Mouse (Mus musculus) left cerebral cortex, adult 9 months (tissue): ENCODE data around the gene Spsb1.

Experiments
- DNase-seq, 2 experiments: peaks; one replicate each; pipeline ENCODE4 v3.0.0; 2022; ENCODE audit warnings: low spot score in 2 of 2

Gene Spsb1

DNA sequence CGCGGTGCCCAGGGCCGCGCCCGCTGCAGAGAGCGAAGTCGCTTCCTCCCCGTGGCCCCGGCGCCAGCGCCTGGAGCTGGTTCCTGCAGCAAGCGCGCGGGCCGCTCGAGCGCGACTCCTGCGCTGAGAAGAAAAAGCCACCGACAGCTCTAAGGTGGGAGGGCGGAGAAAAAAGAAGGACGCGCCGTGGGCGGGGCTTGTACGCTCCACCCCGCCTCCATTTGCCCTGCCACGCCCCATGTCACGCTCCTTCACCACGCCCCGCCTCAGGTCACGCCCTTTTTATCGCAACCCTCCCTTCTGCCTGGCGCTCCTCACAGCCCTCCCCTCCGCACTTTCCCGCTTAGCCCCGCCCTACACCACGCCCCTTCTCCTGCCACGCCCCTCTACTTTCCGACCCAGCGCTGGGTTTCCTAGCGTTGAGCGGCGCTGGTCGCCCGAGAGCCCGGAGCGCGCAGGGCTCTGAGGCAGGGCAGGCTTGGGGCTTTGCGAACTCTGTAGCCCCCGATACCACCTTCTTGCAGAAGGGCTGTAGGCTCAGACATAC is at the start of gene Spsb1:
Spsb1 (minus strand) TSS at position 151 of the 547 bp plus-strand sequence.
- DNase-seq: peak; percentile 93 to 96

DNA sequence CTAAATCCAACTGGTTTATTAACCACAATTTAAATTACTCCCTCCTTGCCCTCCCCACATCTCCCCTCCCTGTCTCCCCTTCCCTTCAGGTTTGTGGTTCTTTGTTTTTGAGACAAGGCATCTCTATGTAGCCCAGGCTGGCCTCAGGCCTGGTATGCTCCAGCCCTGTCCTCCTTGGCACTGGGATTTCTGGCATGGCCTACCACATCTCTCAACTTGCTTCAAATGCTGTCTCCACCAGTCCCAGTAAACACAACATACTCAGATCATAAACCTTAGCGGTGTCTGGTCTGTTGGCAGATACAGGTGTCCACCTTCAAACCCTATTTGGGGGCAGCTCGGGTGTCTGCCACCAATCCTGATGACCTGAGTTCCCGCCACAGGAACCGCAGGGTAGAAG is 48.8 kb upstream of the Spsb1 start:
- DNase-seq: no peak

DNA sequence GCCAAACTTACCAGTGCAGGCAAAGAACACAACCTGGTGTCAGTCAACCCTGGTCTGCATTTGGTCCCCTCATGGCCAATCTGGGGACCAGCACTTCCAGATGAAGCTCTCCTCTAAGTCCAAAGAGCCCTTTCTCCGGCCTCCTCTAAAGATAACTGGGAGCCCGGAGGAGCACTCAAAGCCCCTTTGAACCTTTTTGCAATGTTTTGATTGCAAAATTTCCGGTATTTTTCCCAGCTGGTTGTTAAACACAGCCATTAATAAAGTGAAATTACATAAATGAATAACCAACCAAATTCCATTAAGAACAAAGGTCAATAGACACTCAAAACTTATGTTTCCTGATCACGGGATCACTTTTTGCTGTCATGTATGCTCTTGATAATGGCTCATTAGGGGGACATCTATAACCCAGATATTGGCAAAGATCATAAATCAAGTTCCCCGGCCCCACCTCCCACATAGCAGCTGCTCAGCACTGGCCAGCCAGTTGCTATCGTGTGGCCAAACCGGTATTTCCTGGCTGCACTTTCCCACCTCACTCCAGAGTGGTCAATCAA is 48.3 kb upstream of the Spsb1 start:
- DNase-seq: no peak

DNA sequence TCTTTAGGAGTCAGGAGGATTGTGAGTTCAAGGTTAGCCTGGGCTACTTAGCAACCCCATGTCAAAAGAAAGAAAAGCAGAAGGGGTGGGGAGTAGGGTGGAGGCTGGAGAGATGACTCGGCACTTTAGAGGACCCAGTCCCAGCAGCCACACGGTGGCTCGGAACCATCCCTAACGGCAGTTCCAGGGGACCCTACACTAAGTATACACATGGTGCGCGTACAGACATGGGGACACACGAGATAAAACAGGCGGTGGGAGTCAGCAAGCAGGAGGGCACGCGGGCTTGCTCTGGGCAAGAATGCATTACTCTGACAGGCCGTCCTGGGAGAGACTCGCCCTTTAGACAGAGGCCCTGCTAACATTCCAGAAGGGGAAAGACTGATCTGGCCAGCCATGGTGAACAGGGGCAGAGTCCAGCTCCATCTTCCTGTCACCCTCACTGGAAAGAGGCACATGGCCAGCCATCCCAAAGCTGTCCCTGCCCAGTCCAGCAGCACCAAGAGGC is 47.2 kb upstream of the Spsb1 start:
- no peak for DNase-seq

DNA sequence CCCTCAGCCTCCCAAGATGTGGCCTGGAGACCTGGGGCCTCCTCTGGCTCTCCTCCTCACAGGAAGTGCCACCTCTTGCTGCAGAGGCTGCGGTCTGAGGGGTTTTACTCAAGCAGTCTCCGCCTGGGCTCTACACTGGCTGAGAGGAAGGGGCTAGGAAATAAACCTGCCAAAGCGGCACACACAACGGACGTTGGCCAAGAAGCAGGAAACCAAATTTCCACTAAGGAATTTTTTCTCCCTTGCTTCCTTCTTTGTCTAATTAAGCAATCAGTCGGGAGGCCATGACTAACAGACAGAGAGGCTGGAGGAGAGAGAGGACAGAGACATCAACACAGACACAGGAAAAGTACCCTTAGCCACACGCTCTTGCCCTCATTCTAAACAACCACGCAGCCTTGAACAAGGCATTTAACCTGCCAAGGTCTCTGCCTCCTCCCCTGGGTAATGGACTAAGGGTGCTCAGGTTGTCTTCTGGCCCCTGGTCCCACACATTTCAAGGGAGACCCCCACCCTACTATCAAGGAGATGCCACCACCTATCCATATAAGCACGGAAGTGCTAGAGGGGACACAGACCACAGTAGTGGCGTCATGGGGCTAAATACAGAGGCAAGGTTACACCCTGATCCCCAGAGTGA is 46.5 kb upstream of the Spsb1 start:
- no peak for DNase-seq

DNA sequence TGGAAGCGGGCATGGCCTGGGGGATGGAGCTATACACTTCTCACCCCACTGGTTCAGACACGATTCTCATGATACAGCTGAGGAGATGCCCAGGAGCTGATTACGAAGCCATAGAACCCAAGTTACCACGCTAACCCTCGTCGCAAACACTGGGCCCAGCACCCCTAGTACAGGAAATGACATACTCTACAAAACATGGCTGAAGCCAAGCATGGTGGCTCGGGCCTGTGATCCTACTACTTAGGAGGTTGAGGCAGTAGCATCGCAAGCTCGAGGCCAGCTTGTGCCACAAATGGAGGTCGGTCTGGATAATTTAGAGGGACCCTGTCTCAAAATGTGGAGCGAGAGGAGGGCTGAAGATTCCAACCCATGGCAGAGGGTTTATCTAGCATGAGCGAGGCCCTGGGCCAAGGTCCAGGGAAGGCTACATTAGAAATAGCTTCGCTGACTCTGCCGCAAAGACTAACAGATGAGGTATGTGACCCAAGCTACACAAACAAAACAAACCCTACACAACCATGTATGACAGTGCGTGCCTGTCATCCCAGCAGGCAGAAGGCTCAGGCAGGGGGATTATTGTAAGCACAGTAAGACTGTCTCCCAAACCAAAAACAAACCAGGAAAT is 45.2 kb upstream of the Spsb1 start:
- no peak for DNase-seq

DNA sequence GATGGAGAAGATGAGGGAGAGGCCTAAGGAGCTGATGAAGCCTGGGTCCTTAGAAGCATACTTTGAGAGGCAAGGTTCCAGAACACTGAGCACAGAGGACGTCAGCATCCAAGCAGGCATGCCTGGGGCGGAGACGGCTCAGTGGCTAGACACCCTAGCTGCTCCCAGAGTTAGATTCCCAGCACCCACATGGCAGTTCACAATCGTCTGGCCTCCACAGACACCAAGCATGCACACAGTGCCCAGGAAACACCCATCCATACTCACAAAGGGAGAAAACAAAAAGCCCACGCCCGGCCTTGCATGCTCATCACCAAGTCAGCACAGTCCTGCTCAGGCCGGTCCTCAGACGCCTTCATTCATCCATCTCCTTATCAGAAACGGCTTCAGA is 44.7 kb upstream of the Spsb1 start:
- no peak for DNase-seq

DNA sequence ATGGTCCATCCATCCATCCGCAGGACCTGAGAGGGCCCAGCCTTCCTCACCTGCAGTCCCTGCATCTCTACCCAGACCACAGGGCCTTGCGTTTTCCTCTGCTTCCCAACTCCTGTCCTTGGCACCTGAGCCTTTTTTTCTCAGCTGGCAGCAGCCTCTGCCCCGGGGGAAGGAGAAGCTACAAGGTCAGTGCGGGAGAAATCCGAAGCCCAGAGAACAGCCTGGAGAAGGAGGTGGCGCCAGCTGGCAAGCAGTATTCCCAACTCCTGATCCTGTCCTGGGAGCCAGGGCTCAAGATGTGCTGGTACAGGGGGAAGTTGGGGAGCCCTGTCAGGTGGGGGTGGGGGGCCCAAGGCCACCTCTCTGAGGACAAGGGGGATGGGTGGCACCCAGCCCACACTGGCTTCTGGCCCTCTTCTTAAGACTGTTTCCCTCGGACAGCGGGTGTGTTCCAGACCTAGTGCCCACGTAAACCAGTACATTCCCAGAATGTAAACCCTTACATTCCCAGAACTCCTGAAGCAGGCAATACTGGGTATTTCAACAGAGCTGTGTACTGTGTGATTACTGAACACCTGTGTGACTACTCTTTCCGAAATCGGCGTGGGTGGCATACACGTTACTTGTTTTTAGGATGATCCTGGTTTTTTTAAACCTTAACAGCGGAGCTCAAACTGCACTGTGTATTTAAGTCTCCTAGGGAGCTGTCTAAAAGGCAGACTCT is 44.1 kb upstream of the Spsb1 start:
- DNase-seq: no peak

DNA sequence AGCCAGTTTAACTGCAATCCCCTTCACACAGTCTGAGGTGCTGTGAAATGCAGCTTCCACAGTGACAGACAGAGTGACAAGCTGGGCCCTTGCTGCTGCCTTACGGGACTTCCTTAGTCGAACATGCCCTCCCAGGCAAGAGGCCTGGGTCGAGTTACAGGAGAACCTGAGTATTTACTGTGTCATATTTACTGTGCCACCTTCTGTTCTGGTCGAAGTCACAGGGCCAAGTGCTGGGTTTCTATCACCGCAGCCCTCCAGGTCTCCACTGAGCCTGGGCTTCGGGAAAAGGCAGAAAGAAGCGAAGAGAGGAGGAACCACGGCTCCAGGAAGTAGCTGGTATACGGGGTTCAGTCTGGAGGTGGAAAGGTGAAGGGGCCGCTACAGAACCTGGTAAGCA is 43.2 kb upstream of the Spsb1 start:
- DNase-seq: no peak

DNA sequence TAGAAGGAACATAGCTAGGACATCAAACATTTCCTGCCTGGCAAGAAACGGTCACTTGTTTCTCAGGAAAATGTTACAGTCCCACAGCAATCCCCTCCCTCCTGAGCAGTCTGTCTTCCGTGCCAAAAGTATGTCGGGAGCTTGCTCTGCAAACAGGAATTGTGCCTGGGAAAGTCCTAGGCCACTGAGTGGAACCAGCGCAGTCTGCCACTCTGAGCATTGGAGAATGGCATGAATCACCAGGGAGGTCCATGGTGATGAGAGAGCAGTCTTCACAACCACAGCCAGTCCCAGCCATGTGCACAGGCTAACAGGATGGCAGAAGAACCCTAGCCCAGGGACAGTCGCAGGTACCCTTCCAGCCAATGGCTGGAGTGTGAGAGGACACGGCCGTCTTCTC is 41.6 kb upstream of the Spsb1 start:
- no peak for DNase-seq

DNA sequence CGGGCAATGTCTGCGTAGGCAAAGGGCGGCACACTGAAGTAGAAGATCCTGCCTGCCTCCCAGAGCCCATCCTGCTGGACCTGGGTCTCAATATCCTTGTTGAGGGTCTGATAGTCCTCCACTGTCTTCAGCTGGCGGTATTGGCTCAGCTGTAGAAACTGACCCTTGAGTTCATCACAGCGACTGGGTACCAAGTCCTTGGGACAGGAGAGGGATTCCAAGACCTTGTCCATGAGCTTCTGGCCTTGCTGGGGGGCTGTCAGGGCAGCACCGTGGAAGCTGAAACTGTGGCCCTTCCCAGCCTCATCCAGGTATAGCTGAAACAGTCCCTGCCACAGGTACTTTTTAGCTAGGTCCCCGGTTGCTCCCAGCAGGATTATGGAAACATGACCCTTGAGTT is 41.1 kb upstream of the Spsb1 start:
- DNase-seq: no peak

DNA sequence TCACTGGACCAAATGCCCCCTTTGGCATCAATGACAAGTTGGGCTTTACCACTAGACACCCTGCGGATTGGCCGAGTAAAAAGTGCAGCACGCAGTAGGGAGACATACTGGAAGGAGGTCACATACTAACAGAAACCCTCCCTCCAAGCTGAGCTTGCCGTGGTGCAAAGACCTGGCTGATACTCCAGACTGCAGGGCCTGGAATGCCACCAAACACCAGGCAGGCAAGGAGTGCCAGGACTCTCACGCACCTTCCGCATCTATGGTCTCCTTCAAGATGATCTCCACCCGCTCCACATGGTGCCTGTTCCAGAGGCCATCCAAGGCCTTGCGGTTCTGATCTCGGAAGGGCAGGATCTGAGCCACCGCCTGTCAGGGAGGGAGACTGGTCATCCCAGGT is 39.4 kb upstream of the Spsb1 start:
- DNase-seq: no peak

DNA sequence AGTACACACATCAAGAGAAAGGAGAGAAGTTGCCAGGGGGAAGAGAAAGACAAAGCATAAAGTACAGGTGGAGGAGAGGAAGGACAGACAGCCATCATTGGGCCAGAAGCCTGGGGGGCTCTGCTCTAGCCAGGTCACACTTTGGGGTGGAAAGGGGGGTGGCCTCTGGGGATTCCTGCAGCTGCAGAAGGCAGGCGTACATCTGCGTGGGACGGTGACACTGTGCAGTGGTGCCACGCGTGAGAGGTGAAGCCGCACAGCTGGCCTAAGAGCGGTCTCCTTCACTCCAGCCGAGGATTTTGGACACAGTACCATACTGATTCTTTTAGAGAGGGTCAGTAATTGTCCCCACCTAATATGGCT is 37.8 kb upstream of the Spsb1 start:
- DNase-seq: no peak

DNA sequence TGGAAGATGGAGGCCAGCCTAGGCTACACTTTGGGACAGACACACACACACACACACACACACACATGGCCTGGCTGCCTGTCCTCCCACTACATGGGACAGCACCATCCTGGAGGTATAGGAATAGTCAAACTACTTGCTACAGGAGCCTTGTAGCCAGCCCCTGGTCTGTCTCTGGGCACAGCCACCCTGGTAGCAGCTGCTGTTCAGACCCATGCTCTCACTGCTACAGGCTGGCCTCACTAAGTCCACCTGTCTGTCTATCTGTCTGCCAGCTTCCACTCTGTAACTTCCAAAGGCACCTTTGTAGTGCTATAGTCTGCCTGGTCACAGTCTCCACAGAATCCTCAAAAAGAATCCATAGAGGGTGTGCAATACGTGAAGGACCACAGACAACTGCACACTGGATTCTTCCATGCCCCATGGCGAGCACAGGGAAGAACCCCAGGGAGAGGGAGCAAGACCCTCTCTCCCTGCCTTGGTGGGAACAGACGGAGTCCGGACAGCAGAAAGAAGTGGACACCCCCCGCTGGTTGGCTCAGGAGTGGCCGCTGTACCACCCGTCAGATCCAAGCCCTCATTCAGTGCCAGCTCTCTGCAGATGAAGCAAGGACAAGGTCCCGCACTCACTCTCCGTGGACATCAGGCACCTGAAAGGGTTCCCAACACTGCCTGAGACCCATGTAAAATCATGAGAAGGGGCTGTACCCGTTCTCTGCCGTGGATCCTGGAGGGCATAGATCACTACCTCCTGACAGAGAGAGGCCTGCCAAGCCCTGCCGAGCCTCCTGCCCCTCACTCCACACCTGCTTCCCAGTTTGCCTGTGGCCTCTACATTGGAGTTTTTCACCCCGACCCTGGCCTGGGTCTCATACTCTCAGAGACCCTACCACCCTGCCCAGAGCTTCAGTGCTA is 37.2 kb upstream of the Spsb1 start:
- no peak for DNase-seq

DNA sequence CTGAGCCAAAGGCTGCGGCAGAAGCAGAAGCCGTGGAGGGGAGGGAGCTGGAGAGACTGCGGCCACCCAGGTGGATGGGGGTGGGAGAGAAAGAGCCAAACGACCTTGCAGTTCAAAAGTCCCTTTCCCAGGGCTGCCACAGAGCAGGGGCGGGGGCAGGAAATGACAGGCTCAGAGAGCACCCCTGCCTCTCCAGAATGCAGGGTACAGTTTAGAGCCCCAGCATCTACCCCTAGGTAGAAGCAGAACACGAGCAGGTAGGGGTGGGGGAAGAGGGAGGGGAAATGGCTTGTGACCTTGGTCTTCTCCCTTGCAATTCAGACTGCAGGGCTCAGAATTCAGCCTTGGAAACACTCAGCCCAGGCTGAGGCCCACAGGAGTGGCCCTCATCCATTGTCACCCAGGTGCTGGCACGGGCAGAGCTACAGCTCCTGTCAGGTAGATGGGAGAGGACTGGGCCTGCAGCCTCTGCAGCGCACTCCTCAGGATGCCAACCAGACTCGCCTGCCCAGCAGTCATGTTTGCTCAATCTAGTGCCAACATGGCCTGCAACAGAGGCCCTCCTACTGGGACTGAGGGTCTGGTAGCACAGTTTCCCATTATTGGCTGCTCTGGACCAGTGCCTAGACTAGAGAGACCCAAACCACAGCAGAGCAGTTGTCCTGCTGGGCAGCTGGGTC is 36.3 kb upstream of the Spsb1 start:
- no peak for DNase-seq

DNA sequence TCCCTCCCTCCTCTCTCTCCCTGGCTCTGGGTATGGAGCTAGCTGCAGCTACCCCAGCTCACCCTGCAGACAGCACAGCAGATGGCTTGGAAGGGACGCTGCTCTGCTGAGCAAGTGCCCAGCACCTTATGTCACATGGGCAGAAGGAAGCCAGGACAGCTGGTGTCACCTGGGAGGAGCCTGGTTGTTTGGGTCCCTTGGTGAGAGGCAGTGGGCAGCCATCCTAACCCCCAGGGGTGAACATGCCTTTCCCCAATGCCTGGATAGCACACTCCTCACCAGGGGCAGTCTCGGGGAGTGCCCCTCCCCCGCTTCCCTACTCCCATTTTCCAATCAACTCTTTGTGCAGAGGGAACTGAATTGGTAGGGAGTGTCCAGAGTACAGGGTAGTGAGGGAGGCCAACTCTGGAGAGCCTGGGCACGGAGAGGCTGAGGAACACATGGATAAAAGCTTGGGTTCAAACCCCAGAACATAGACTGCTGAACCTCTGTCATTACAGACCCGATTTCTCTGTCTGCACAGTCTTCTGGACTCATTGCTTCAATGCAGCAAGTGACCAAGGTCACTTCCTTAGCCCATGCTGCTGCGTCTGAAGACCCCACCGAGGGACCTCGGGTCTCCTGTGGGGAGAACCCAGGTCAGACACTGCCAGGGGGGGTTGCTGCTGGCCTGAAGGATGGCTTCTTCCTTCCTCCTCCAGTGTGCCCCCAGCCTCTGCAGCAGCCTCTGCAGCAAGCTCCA is 35.5 kb upstream of the Spsb1 start:
- no peak for DNase-seq

DNA sequence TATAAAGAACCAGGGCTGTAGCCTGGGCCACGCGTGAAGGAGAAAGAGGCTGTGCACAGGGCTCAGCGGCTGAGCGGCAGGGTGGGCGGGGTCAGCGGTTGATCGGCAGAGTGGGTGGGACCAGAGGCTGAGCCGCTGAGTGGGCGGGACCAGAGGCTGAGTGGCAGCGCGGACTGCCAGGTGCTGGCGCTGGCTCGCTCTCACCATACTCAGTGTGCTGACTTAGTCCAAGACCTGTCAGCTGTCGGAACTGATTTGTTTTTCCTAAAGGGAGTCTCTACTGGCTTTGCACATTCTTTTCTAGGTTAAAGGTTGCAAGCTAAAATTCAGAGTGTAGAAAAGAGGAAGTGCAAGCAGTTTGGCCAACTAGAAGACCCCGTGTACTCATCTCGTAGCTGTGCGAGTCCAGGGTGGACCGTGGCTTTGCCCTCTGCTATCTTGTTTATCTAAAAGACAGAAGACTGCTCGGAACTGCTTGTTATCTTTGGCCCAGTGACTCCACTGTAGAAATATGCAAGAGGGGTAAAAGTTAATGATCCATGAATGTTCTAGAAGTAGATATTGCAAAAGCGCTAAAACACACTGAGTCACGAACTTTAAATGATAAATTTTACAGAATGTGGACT is 34.2 kb upstream of the Spsb1 start:
- DNase-seq: peak in 1 of 2 experiments; percentile 79

DNA sequence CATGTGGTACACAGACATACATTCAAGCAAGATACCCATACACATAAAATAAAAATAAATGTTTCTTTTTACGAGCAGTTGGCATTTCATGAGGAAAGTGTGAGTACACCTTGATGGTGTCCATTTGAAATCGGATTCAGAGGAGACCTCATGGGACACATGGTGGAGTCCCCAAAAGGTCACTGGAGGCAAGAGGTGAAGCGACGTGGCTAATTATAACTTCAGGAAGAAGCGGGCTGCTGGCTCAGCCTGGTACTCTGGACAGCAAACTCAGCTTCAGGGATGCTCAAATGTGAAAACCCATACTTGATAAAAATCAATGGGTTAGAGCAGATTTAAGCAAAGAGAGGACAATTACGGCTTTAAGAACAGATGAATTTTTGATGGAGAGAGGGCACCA is 33.5 kb upstream of the Spsb1 start:
- DNase-seq: no peak

DNA sequence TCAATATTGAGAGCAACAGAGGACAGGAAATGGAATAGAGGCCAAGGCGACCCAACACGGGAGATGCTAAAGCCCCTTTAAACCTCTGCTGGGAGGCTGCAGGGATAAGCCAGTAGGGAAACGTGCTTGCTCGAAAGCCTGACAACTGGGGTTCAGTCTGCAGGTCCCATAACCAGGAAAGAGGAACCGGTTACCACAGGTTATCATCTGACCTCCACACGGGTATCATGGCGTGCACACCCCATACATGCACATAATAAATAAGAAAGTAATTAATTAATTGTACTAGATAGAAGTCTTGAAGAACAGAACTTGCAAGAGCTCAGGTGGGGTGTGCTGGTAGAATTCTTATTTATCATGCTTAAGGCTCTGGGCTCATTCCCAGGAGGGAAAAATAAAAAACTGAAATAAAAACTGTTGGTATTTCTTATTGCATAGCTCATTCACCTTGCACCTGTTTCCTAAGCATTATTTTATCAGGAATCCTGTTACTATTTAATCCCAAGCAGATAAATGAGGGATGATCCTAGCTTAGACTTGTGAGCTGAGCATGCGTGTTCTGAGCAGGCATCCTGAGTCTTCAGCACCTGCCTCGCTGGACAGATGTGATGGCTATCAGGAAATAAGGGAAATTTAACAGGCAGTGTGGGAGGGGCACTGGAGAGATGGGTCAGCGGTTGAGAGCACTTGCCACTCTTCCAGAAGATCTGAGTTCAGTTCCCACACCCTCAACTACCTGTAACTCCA is 32.0 kb upstream of the Spsb1 start:
- no peak for DNase-seq
